7 mouse cellular contexts compared by ENCODE assay signal in genomic region chr19:47356188-47356857, GRCm38 (mm10).
A peak's percentile ranks its signal among the peaks of the same experiment; 100 is the strongest.
DNase-seq lines count a peak whose midpoint lies in the region; ATAC-seq lines count a peak whose summit lies in the region.

No protein-coding gene starts in this region.

- ATAC-seq in megakaryocyte, adult 5-6 weeks (ENCODE audit: poor library complexity, severe bottlenecking), result peak; percentile 76

- peak; percentile 95 for DNase-seq in ZHBTc4 (ENCODE audit: low read depth, low spot score)
- DNase-seq in cerebellum, adult 9-11 months, result peak; percentile 69
- peak; percentile 81 to 89 for DNase-seq in frontal cortex, postnatal 36 days (ENCODE audit: low spot score in 2 of 2)
- peak; percentile 44 for DNase-seq in hindlimb bud, embryonic 11.5 days (ENCODE audit: extremely low spot score, low read depth, low spot score)
- DNase-seq in left cerebral cortex, adult 18-20 months (ENCODE audit: low spot score in 2 of 2), result peak; percentile 79 to 87
- peak; percentile 86 for DNase-seq in right cerebral cortex, postnatal 14 days

Comparison
In these comparisons a context has a peak if more than half of its experiments do, and no peak if none do; other contexts are left out.
1. Peak in every context shown above with its lines: DNase-seq and ATAC-seq.
2. DNase-seq: peak in every context shown above with its lines; median percentile 95 in ZHBTc4; 86 in right cerebral cortex, postnatal 14 days; 85 in frontal cortex, postnatal 36 days; 83 in left cerebral cortex, adult 18-20 months; 69 in cerebellum, adult 9-11 months; 44 in hindlimb bud, embryonic 11.5 days.